Mouse (Mus musculus): Measurements from ENCODE around the gene Nlrp1b. TPM values are rescaled to one million over a fixed set of nuclear protein-coding genes. Genes with fewer than 3 reads are reported as not detected.

Gene Nlrp1b
- polyA plus RNA-seq (2015; fragmentation: Nextera tagmentation; extraction: Ambion mirVana) = 0.04 TPM in 1 of 2 replicates, not detected in the other

GRCm38 (mm10) chr11:71230684-71231480 is at the start of gene Nlrp1b:
Gene Nlrp1b, minus strand, starts transcription at chr11:71230733.
- H3K4me3 ChIP-seq = no peak within 1 kb of the TSS

DNA sequence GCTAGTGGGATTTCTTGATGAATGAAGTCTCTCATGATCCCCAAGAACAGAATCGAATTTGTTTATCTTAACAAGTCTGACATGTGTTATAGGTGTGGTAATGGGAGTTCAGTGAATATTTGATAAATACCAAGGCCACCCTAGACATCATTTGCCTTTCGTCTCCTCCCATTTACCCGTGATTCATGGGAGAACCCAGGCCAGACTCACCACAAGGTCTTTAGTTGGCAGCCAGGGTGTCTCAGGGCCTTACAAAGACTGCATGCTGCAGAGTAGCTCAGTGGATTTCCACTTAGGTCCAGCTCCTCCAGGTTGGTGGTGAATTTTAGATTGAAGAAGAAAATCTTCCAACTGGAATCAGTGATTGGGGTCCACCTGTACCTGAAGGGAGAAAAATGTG is 30.5 kb upstream of the Nlrp1b start:
- WGBS = 76% methylated on average over 3 of the region's 3 CpGs
- no peak for ATAC-seq (replicated peaks)
- Histone ChIP-seq H3K27me3 (replicated peaks) (no peaks in the 10 kb centered on the region), H3K36me3 (replicated peaks) (no peaks in the 10 kb centered on the region), H3K4me3 (no peak overlapping the region), H3K9me3 (no peaks in the 10 kb centered on the region), H3K27ac (no peak overlapping the region), H3K4me1 (no peaks in the 10 kb centered on the region), H3K9ac (no peak overlapping the region), H3K4me2 (no peak overlapping the region)

More at GRCm38 (mm10) chr11:71230684-71231480, at the start of gene Nlrp1b:
- no peak within 1 kb of the TSS for H3K27ac ChIP-seq
- no peaks in the 10 kb centered on the region for H3K27me3 ChIP-seq (replicated peaks)
- no peak within 1 kb of the TSS for H3K4me2 ChIP-seq
- H3K4me1 ChIP-seq = no peaks in the 10 kb centered on the region
- no peaks in the 10 kb centered on the region for H3K36me3 ChIP-seq (replicated peaks)
- no peak within 1 kb of the TSS for H3K9ac ChIP-seq
- H3K9me3 ChIP-seq = no peaks in the 10 kb centered on the region
- ATAC-seq (replicated peaks) = no peak
- 84% methylated on average over 2 of the region's 2 CpGs for WGBS

GRCm38 (mm10) chr11:71251333-71251732 is 20.8 kb upstream of the Nlrp1b start:
- 92% methylated on average over 5 of the region's 5 CpGs for WGBS
- H3K9me3 ChIP-seq = no peaks in the 10 kb centered on the region
- no peak overlapping the region for H3K9ac ChIP-seq
- H3K4me2 ChIP-seq = no peak overlapping the region
- H3K4me1 ChIP-seq = no peaks in the 10 kb centered on the region
- no peaks in the 10 kb centered on the region for H3K36me3 ChIP-seq (replicated peaks)
- H3K27ac ChIP-seq = no peak overlapping the region
- H3K27me3 ChIP-seq (replicated peaks) = no peaks in the 10 kb centered on the region
- H3K4me3 ChIP-seq = no peak overlapping the region
- no peak for ATAC-seq (replicated peaks)

DNA sequence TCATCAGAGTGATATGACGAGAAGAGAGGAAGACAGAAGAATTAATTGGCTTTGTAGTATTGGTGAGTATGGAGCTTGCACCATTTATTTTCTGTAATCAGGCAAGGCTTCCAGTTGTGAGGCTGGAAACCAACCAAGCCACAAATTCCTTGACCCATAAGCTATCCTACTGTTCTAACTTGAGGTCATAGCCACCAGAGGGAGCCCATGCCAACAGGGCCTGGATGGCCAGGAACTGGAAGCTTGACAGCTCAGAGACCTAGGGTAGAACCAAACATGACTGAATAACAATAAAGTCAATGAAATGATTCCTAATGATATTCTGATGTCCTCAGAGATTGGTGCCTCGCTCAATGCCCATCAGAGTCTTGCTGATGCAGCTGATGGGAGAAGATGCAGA is 5.9 kb downstream of the Nlrp1b start:
- Histone ChIP-seq H3K4me1 (no peaks in the 10 kb centered on the region), H3K9me3 (no peaks in the 10 kb centered on the region), H3K36me3 (replicated peaks) (no peaks in the 10 kb centered on the region), H3K9ac (no peak overlapping the region), H3K4me3 (no peak overlapping the region), H3K4me2 (no peak overlapping the region), H3K27ac (no peak overlapping the region), H3K27me3 (replicated peaks) (no peaks in the 10 kb centered on the region)
- WGBS = 77% methylated on average over 2 of the region's 2 CpGs
- ATAC-seq (replicated peaks) = no peak

DNA sequence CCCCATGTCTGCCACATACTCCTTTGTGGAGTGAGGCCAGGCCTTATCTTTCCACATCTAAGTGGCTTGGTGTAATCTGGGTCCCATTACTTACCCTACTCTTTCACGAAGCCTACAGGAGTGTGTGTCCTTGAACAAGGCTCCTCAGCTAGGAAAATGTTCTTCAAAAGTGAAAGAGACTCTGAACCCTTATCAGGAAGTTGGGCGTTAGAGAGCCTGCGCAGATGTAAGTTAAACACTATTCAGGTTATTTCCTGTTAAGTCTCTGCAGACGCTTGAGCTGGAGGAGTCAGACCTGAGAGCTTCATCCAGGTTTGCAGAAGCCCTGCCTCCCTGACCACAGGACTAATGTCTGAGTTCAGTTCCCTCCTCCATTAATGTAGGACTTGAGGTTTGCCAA is 27.8 kb downstream of the Nlrp1b start:
- WGBS = 86% methylated on average over 4 of the region's 4 CpGs

GRCm38 (mm10) chr11:71199349-71199748 is 31.2 kb downstream of the Nlrp1b start:
- Histone ChIP-seq H3K4me2 (no peak overlapping the region), H3K27me3 (replicated peaks) (no peaks in the 10 kb centered on the region), H3K9ac (no peak overlapping the region), H3K27ac (no peak overlapping the region), H3K36me3 (replicated peaks) (no peaks in the 10 kb centered on the region), H3K4me3 (no peak overlapping the region), H3K4me1 (no peaks in the 10 kb centered on the region), H3K9me3 (no peaks in the 10 kb centered on the region)
- no peak for ATAC-seq (replicated peaks)
- WGBS = 86% methylated on average over 2 of the region's 2 CpGs

More for the DNA sequence above, 27.8 kb downstream of the Nlrp1b start:
- no peaks in the 10 kb centered on the region for H3K27me3 ChIP-seq (replicated peaks)
- no peak overlapping the region for H3K4me3 ChIP-seq
- no peak overlapping the region for H3K4me2 ChIP-seq
- no peak for ATAC-seq (replicated peaks)
- H3K36me3 ChIP-seq (replicated peaks) = no peaks in the 10 kb centered on the region
- H3K9ac ChIP-seq = no peak overlapping the region
- no peaks in the 10 kb centered on the region for H3K4me1 ChIP-seq
- no peak overlapping the region for H3K27ac ChIP-seq
- no peaks in the 10 kb centered on the region for H3K9me3 ChIP-seq

- H3K4me2 ChIP-seq = no peak overlapping the region
- no peaks in the 10 kb centered on the region for H3K36me3 ChIP-seq (replicated peaks)
- WGBS = 74% methylated on average over 1 of the region's 1 CpGs
- H3K9ac ChIP-seq = no peak overlapping the region
- H3K9me3 ChIP-seq = no peaks in the 10 kb centered on the region
- H3K27me3 ChIP-seq (replicated peaks) = no peaks in the 10 kb centered on the region
- H3K27ac ChIP-seq = no peak overlapping the region
- no peak overlapping the region for H3K4me3 ChIP-seq
- ATAC-seq (replicated peaks) = no peak
- no peaks in the 10 kb centered on the region for H3K4me1 ChIP-seq
Measured at GRCm38 (mm10) chr11:71169633-71170032, 60.9 kb downstream of the Nlrp1b start.

DNA sequence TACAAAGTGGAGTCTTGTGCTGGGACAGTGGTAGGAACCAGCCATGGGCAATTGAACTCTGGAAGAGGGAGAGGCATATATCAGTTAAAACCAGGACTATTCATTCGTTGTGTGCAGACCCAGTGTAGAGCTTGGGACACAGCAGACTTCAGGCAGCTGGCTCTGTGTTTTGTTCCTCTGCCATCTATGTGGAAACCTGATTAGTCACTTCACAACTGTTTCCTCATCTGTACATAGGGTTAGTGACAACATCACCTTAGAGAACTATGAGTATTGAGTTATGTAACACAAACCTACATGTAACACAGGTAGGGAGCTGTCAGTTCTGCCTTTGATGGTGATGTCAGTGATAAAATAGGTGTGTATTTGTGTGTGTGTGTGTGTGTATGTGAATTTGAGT is 66.4 kb downstream of the Nlrp1b start:
- Histone ChIP-seq H3K27ac (no peak overlapping the region), H3K4me2 (no peak overlapping the region), H3K4me1 (no peaks in the 10 kb centered on the region), H3K36me3 (replicated peaks) (no peaks in the 10 kb centered on the region), H3K27me3 (replicated peaks) (no peaks in the 10 kb centered on the region), H3K4me3 (no peak overlapping the region), H3K9ac (no peak overlapping the region), H3K9me3 (no peaks in the 10 kb centered on the region)
- WGBS = 76% methylated on average over 1 of the region's 1 CpGs
- ATAC-seq (replicated peaks) = no peak

DNA sequence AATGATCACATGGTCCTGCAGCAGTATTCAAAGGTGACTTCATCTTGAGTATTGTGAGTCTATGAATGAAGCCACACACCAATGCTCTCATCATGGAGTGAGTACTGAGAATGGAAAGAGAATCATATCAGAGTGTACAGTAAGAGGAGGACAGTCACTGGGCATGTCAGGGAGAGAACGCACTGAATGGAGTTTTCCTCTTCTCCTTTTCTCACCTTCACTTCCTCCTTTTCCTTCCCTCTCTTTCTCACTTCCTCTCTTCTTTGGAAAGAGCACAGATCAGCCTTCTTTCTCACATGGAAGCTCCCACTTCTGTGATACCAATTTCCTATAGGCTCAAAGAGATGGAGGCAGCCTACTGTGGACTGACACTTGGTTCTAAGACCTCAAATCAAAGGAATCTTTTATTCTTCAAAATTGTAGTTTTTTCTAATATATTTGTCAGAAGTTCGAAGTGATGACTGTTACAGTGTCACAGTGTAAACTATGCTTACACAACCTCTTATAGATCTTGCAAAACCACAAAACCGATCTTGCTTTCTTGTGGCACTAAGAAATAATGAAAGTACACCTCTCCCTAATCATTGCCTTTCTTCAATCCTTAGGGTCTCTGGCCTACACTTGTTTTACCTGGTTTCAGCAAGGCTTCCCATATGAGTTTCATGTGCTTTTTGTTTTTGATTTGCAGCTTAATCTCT is 70.9 kb downstream of the Nlrp1b start:
- H3K27ac ChIP-seq = no peak overlapping the region
- H3K4me3 ChIP-seq = no peak overlapping the region
- no peaks in the 10 kb centered on the region for H3K36me3 ChIP-seq (replicated peaks)
- no peaks in the 10 kb centered on the region for H3K27me3 ChIP-seq (replicated peaks)
- ATAC-seq (replicated peaks) = no peak
- H3K9ac ChIP-seq = no peak overlapping the region
- no peak overlapping the region for H3K4me2 ChIP-seq
- no peaks in the 10 kb centered on the region for H3K4me1 ChIP-seq
- WGBS = 80% methylated on average over 3 of the region's 3 CpGs
- H3K9me3 ChIP-seq = no peaks in the 10 kb centered on the region

- no peaks in the 10 kb centered on the region for H3K4me1 ChIP-seq
Measured at GRCm38 (mm10) chr11:71155272-71155671, 75.3 kb downstream of the Nlrp1b start.

GRCm38 (mm10) chr11:71144661-71145060 is 85.9 kb downstream of the Nlrp1b start, which contains the start of gene Nlrp1a:
Gene Nlrp1a, minus strand, starts transcription at chr11:71144704.
- Histone ChIP-seq H3K4me1 (no peaks in the 10 kb centered on the region), H3K36me3 (replicated peaks) (no peaks in the 10 kb centered on the region), H3K9ac (no peak within 1 kb of the TSS), H3K4me2 (no peak within 1 kb of the TSS), H3K9me3 (no peaks in the 10 kb centered on the region), H3K27me3 (replicated peaks) (no peaks in the 10 kb centered on the region), H3K4me3 (no peak within 1 kb of the TSS), H3K27ac (no peak within 1 kb of the TSS)
- WGBS = 79% methylated on average over 3 of the region's 3 CpGs
- no peak for ATAC-seq (replicated peaks)

More at GRCm38 (mm10) chr11:71155272-71155671, 75.3 kb downstream of the Nlrp1b start:
- no peak for ATAC-seq (replicated peaks)
- Histone ChIP-seq H3K4me2 (no peak overlapping the region), H3K36me3 (replicated peaks) (no peaks in the 10 kb centered on the region), H3K4me3 (no peak overlapping the region), H3K9ac (no peak overlapping the region), H3K9me3 (no peaks in the 10 kb centered on the region), H3K27me3 (replicated peaks) (no peaks in the 10 kb centered on the region), H3K27ac (no peak overlapping the region)
- WGBS = 89% methylated on average over 1 of the region's 1 CpGs

DNA sequence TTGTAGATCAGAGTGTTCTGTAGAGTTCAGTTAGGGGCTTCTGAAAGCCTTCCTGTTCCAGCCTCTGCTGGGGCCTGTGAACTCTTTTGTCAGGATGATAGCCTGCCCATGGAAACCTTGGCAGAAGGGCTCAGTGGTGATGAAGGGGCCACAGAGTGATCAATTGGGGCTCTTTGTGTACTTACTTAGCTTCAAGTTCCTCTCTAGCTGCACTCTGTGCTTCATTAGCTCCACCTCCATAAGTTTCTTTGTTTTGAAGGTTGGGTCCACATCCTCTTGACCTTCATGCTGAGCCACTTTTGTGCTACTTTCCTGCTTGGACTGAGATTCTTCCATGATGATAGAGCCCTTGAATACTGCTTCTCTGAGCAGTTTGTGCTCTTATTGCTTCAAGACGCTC is 88.5 kb downstream of the Nlrp1b start:
- H3K9me3 ChIP-seq = no peaks in the 10 kb centered on the region
- no peaks in the 10 kb centered on the region for H3K36me3 ChIP-seq (replicated peaks)
- no peak overlapping the region for H3K4me2 ChIP-seq
- H3K4me1 ChIP-seq = no peaks in the 10 kb centered on the region
- no peak for ATAC-seq (replicated peaks)
- H3K9ac ChIP-seq = no peak overlapping the region
- H3K27me3 ChIP-seq (replicated peaks) = no peaks in the 10 kb centered on the region
- H3K4me3 ChIP-seq = no peak overlapping the region
- H3K27ac ChIP-seq = no peak overlapping the region
- WGBS = 83% methylated on average over 1 of the region's 1 CpGs
